Mouse (Mus musculus) left cerebral cortex, postnatal 10 days (tissue): ENCODE results near the gene Amt. TPM values are rescaled to one million over a fixed set of nuclear protein-coding genes. Genes with fewer than 3 reads are reported as not detected.

Experiments used
- DNase-seq, 2 experiments: peaks; one replicate each; pipeline ENCODE4 v3.0.0; 2021 to 2022; ENCODE audit warnings: low spot score in 2 of 2, mixed read lengths in 1 of 2; ENCODE audit errors: extremely low spot score in 1 of 2
- intact Hi-C: fragments of 180-260 bp; cut with DNase I; formaldehyde crosslinking; loops from one replicate; pipeline ENCODE4 v1.15.1; 2025
- total RNA-seq, 2 experiments: library from RNA; stranded (reverse); gene quantifications; 2 replicates each; pipeline ENCODE4 v1.2.3; 2021

Amt gene
- total RNA-seq, 2 experiments from 2014 or later, result 22.5 to 23.5 TPM

DNA sequence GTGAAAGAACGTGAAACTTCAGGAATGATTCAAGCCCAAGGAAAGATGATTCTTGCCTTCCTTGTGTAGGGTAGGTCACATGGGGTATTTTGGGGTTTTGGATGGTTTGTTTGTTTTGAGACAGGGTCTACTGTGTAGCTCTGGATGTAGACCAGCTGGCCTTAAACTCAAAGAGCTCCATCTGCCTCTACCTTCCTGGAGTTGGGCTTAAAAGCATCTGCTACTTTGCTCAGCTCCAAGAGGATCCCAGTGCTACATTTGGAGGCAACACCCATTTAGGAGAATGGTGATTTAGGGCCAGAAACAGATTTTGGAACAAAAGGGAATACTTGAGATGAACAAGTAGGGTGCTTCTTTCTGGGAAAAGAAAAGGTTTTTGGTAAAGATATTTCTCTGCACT, 28.1 kb downstream of the Amt start:
- no peak for DNase-seq
- intact Hi-C loops, result no loop called here

- intact Hi-C loops, result no loop called here
These were observed 29.2 kb downstream of the Amt start for GRCm38 (mm10) chr9:108325811-108326210.

GRCm38 (mm10) chr9:108337848-108338550, 41.3 kb downstream of the Amt start:
- no peak for DNase-seq
- intact Hi-C loops, result no loop called here

More at GRCm38 (mm10) chr9:108325811-108326210, 29.2 kb downstream of the Amt start:
- DNase-seq, result no peak

GRCm38 (mm10) chr9:108338551-108338885, 41.9 kb downstream of the Amt start:
- no peak for DNase-seq
- intact Hi-C loops, result no loop called here

GRCm38 (mm10) chr9:108338886-108339781, 42.5 kb downstream of the Amt start, which contains the start of gene Gpx1:
TSS of gene Gpx1 (plus strand) at chr9:108338903.
- intact Hi-C loops, result no loop called here
- peak; percentile 83 to 95 for DNase-seq

DNA sequence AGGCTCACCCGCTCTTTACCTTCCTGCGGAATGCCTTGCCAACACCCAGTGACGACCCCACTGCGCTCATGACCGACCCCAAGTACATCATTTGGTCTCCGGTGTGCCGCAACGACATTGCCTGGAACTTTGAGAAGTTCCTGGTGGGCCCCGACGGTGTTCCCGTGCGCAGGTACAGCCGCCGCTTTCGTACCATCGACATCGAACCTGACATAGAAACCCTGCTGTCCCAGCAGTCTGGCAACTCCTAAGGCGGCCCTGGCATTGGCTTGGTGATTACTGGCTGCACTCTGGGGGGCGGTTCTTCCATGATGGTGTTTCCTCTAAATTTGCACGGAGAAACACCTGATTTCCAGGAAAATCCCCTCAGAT, 43.2 kb downstream of the Amt start:
- DNase-seq, result no peak
- intact Hi-C loops, result no loop called here

- DNase-seq, result no peak
- intact Hi-C loops, result no loop called here
These were observed 43.8 kb downstream of the Amt start for GRCm38 (mm10) chr9:108340258-108341138.

DNA sequence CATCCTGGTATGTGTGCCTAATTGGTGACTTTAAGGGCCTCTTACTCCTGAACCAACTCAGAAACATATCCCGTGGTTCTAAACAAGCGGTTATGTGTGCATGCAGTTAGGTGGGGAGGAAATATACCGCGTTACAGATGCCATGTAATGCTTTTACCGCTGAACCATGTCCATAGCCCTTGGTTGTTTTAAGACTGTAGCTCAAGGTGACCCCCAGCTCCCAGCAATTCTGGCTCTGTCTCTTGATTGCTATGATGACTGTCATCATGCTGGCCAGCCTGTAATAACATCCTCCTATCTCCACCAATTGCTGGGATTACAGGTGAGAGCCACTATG, 44.5 kb downstream of the Amt start:
- intact Hi-C loops, result no loop called here
- no peak for DNase-seq

DNA sequence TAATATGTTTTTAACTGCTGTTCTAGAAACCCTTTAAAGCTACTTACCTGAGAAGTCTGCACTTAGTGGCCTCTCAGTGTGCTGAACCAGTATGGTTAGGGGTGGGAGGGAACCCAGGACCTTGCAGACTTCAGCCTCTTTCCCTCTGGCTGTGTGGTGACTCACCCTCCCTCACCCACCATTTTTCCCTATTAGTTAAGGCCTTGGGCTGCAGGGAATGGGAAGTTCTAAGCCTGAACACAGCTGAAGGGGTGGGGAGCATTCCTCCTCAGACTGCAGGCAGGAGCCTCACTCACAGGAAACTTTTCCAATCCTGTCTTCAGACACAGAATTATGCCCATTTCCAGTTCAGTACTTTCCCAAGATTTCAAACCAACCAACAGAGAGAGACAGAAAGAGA, 45.1 kb downstream of the Amt start:
- intact Hi-C loops, result no loop called here

DNA sequence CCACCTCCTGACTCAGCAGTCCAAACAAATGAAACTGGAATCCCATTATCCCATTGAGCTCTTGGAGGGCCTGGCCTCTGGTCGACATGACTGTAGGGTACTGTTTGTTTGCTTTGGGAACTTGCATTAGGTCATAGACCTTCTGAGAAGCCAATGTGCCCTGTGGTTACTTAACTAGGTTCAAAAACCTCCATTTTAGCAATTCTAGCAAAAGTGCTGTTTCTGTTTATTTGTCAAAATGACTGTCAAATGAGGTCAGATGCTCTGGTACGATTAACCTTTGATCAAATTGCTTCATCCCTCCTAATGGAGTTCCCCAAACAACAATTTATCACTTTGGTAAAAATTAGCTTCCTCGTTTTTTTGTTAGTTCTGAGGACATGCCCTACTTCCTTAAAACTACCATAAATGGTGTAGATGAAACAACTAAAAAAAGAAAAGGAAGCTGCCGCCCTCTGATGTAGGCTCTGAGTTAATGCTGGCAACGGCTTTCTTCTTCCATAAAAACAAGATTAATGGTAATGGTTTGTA, 45.7 kb downstream of the Amt start:
- intact Hi-C loops, result no loop called here

More for the DNA sequence above, 45.1 kb downstream of the Amt start:
- no peak for DNase-seq

DNA sequence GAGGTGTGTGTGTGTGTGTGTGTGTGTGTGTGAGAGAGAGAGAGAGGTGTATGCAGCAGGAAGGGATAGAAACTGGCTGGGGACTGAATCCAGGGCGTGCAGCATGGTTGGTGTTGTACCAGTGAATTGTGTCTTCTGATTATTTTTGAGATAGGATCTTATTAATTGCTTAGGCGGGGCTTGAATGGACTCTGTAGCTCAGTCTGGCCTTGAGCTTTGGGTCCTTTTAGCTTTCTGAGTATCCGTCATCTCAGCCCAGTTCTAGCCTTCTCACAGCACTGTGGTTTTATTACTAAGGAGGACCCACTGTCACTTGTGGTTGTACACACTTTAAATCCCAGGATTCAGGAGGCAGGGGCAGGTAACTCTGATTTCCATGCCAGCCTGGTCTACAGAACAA, 46.7 kb downstream of the Amt start:
- no peak for DNase-seq
- intact Hi-C loops, result no loop called here

More for the DNA sequence above, 45.7 kb downstream of the Amt start:
- DNase-seq, result no peak

- intact Hi-C loops, result no loop called here
These were observed 47.2 kb downstream of the Amt start for GRCm38 (mm10) chr9:108343835-108344234.

GRCm38 (mm10) chr9:108344471-108344870, 47.8 kb downstream of the Amt start:
- intact Hi-C loops, result no loop called here
- DNase-seq, result no peak

More at GRCm38 (mm10) chr9:108343835-108344234, 47.2 kb downstream of the Amt start:
- DNase-seq, result no peak

DNA sequence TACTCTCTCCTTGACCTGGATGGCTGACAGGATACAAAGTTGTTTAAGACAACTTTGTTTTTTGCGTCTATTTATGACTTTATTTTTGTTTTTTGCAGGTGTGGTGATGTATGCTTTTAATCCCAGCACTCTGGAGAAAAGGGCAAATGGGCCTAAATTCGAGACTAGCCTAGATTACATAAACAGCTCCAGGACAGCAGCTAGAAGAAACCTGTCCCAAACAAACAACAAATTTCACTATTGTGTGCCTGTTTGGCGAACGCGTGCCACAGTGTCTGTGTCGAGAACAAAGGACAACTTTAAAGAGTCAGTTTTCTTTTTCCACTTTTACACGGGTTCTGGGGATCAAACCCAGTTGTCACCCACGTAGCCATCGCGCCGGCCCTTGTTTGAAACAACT, 50.4 kb downstream of the Amt start:
- intact Hi-C loops, result no loop called here
- no peak for DNase-seq

- intact Hi-C loops, result no loop called here
These were observed 51.1 kb downstream of the Amt start, which contains the start of gene Usp4 for GRCm38 (mm10) chr9:108347540-108348289. TSS of gene Usp4 (plus strand) at chr9:108347853.

DNA sequence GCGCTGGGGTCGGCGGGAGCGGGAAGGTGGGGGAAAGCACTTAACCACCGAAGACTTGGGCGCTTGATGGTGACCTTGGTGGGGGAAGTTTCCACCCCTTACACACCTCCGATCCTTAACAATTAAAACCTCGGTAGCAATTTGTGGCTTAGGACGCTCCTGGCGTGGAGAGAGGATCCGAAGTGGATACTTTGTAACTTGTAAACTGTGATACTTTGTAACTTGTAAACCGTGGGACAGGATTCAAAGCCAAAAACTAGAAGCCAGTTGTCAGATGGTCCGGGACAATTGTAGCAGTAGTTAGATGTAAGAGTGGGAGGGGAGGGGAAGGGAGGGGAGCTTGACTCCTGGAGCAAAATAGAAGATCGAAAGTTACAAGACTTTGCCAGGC, 51.6 kb downstream of the Amt start:
- intact Hi-C loops, result no loop called here
- DNase-seq, result no peak

More at GRCm38 (mm10) chr9:108347540-108348289, 51.1 kb downstream of the Amt start, which contains the start of gene Usp4:
- DNase-seq, result peak; percentile 81 to 95

DNA sequence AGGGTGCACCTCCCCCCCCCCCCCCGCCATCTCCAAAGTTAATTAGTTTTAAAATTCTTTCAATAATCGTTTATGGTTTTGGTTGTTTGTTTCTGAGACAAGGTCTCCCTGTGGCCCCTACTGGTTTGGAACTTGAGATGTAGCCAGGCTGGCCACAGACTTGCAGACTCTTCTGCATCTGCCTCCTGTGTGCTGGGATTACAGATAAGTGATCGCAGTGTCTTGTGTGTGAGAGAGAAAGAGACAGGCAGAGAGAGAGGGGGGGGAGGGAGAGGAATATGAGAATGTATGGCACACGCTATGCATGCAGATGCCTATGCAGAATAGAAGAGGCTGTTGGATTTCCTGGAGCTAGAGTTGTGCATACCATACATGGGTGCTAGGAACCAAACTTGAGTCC, 53.1 kb downstream of the Amt start:
- no peak for DNase-seq
- intact Hi-C loops, result loop anchor here (5.0 kb wide), 1 partner anchor 38 kb away; no protein-coding TSS in a partner anchor
